Mouse (Mus musculus): ENCODE results near the gene Ap1m2. TPM values are rescaled to one million over a fixed set of nuclear protein-coding genes. Genes with fewer than 3 reads are reported as not detected.
"Not testable (repeated sequence)": the region's sequence is repeated elsewhere in the genome, so short reads cannot be mapped to it uniquely, and the experiment has no call there.

The Ap1m2 gene
- polyA plus RNA-seq, 1 experiment, result 46.5 TPM

GRCm38 (mm10) chr9:21264272-21264999 lies 47.7 kb downstream of the Ap1m2 start:
- DNase-seq (ENCODE audit: low spot score), result no peak

- DNase-seq (ENCODE audit: low spot score), result no peak
These were observed 50.3 kb downstream of the Ap1m2 start for GRCm38 (mm10) chr9:21261831-21262230.

DNA sequence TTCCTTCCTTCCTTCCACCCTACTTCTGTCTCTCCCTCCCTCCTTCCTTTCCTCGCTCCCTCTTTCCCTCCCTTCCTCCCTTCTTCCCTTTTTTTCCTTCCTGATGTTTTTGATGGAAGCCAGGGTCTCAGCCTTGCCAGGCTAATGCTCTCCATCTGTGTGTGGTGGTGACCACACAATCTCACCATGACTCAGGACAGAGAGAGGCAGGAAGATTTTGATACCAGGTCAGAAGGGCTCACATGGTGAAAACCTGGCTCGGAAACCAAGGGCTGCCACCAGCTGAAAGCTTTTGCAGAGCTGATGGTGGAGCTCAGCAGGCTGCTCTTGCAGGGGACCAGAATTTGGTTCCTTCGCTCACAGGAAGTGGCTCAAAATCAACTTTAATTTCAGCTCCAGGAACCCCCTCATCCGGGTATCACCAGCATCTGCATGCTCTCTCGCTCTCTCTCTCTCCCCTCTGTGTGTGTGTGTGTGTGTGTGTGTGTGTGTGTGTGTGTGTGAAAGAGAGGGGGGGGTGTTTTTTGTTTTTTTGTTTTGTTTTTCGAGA lies 51.6 kb downstream of the Ap1m2 start:
- DNase-seq (ENCODE audit: low spot score), result no peak

DNA sequence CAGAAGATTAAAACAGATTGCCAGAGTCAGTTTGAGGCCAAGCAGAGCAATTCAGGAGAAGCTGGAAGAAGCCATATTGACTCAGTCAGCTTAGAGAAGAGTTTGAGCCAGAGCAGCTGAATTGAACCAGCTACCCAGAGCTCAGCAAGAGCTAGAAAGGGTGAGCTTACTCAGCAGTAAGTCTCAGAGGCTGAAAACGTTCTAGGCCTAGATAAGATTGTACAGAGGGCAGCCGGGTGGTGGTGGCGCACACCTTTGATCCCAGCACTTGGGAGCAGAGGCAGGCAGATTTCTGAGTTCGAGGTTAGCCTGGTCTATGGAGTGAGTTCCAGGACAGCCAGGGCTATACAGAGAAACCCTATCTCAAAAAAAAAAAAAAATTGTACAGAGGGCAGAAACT lies 55.8 kb downstream of the Ap1m2 start:
- not testable (repeated sequence) for DNase-seq (ENCODE audit: low spot score)

- no peak for DNase-seq (ENCODE audit: low spot score)
These were observed 57.4 kb downstream of the Ap1m2 start for GRCm38 (mm10) chr9:21254690-21255089.

DNA sequence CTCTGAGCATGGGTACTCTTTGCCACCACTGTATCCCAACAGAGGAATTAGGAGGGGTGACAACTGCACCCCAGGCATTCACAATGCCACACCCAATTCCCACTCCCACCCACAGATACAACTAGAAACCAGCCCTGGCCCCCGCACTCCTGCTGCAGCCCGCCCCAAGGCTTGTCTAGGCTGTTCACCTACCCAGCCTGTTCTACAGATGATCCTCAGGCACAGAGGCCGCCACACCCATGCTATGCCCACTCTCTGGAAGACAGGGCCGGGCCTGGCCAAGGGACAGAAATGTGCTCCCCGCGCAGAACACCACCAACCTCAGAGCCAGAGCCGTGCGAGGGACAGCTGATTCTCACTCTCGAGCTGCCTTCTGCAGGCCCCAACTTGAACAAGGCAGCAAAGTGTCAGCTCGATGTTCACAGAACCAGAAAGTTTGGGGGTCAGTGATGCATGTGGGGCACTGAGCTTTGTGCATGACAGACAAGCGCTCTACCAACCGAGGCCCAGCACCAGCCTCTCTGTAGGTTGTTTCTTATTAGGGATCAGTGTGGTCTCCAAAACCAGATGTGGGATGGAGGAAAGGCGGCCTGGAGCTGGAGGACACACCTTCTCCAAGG lies 60.9 kb downstream of the Ap1m2 start:
- no peak for DNase-seq (ENCODE audit: low spot score)

DNA sequence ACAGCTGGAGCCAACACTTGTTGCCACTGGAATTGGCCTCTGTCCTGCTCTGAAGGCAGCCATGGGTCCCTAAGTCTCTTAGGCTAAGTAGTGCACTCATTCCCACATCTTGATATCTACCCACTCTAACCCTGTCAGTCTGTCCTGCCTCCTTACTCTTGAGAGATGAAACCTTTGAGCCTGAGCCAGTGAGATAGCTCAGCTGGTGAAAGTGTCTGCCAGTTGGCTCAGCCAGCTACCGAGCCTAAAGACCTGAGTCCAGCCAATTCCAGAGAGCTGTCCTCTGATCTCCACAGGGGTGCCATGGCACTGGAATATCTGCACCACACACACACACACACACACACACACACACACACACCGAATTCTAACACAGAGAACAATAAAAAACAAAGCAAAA lies 61.6 kb downstream of the Ap1m2 start:
- DNase-seq (ENCODE audit: low spot score), result no peak

DNA sequence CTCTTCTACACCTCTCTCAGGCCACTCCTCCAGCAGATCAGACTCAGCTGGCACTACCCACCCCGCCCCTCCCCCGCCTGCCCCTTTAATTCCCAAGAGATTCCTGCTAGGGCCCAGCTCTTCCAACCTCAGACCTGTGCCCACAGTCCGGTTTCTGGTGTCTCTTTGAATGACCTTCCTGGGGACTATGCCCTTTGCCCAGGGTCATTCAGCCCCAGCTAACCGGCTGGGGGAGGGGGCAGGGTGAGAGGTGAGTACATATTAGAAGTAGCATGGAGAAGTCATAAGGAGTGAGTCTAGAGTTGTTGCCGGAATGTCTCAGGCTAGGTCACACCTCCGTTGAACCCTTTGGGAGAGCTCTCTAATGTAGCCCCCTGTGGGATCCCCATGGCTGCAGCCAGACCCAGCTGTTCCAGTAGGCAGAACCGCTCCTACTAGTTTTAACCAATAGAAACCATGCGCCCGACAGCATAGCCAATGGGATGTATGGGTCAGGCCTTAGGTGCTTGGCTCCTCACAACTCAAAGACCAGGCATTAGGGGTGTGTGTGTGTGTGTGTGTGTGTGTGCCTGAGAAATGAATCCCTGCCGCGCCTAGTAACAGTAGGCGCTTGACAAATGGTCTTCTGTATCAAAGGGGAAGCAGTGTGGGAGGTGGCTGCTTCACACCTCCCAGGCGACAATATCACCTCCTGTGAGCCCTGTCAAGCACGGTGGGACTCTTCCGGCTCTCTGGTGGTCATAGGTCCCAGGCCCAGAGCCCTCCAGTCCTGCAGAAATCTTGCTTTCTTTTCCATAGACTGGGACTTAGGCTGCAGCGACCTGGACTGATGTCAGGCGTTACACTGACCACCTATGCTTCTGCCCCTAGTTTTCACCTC lies 62.3 kb downstream of the Ap1m2 start:
- no peak for DNase-seq (ENCODE audit: low spot score)

GRCm38 (mm10) chr9:21248326-21248725 lies 63.8 kb downstream of the Ap1m2 start, which contains the start of gene S1pr5:
S1pr5 (minus strand) TSS chr9:21248443.
- no peak for DNase-seq (ENCODE audit: low spot score)

- DNase-seq (ENCODE audit: low spot score), result no peak
These were observed 65.8 kb downstream of the Ap1m2 start for GRCm38 (mm10) chr9:21246342-21246741.

GRCm38 (mm10) chr9:21245113-21245487 lies 67.0 kb downstream of the Ap1m2 start:
- DNase-seq (ENCODE audit: low spot score), result no peak

- no peak for DNase-seq (ENCODE audit: low spot score)
These were observed 67.6 kb downstream of the Ap1m2 start for GRCm38 (mm10) chr9:21244428-21245112.

Other genes with a start within 250 kb of the Ap1m2 start
- 0.43 TPM in 1 of 2 replicates, not detected in the other for gene Zglp1, start 245.2 kb downstream of the Ap1m2 start, polyA plus RNA-seq (2012; rRNA removed)
- 0.80 and 0.94 TPM in 2 replicates for gene Gm49373, start 239.2 kb downstream of the Ap1m2 start, polyA plus RNA-seq (2012; rRNA removed)
- 51.2 and 63.1 TPM in 2 replicates for gene Fdx1l, start 238.7 kb downstream of the Ap1m2 start, polyA plus RNA-seq (2012; rRNA removed)
- gene Gm38431, start 220.3 kb downstream of the Ap1m2 start, polyA plus RNA-seq (2012; rRNA removed), result 1.3 and 1.8 TPM in 2 replicates
- gene Raver1, start 220.3 kb downstream of the Ap1m2 start, polyA plus RNA-seq (2012; rRNA removed), result 24.2 and 33.2 TPM in 2 replicates
- gene Tyk2, start 181.1 kb downstream of the Ap1m2 start, polyA plus RNA-seq (2012; rRNA removed), result 23.9 and 28.5 TPM in 2 replicates
- gene Cdc37, start 162.4 kb downstream of the Ap1m2 start, polyA plus RNA-seq (2012; rRNA removed), result 198 and 211 TPM in 2 replicates
- 8.3 and 11.6 TPM in 2 replicates for gene Pde4a, start 146.6 kb downstream of the Ap1m2 start, polyA plus RNA-seq (2012; rRNA removed)
- gene Keap1, start 73.0 kb downstream of the Ap1m2 start, polyA plus RNA-seq (2012; rRNA removed), result 36.8 and 38.7 TPM in 2 replicates
- 0.32 and 0.47 TPM in 2 replicates for gene S1pr5, start 63.9 kb downstream of the Ap1m2 start, polyA plus RNA-seq (2012; rRNA removed)
- 23.6 and 27.3 TPM in 2 replicates for gene Atg4d, start 47.0 kb downstream of the Ap1m2 start, polyA plus RNA-seq (2012; rRNA removed)
- 31.0 and 31.8 TPM in 2 replicates for gene Kri1, start 24.4 kb downstream of the Ap1m2 start, polyA plus RNA-seq (2012; rRNA removed)
- gene Cdkn2d, start 20.9 kb downstream of the Ap1m2 start, polyA plus RNA-seq (2012; rRNA removed), result 17.9 and 18.2 TPM in 2 replicates
- 136 and 143 TPM in 2 replicates for gene Slc44a2, start 8.4 kb upstream of the Ap1m2 start, polyA plus RNA-seq (2012; rRNA removed)
- gene Ilf3, start 55.5 kb upstream of the Ap1m2 start, polyA plus RNA-seq (2012; rRNA removed), result 43.9 and 48.5 TPM in 2 replicates
- 32.2 and 38.8 TPM in 2 replicates for gene Qtrt1, start 99.5 kb upstream of the Ap1m2 start, polyA plus RNA-seq (2012; rRNA removed)
- 76.4 and 91.4 TPM in 2 replicates for gene Dnm2, start 112.6 kb upstream of the Ap1m2 start, polyA plus RNA-seq (2012; rRNA removed)
- 32.2 and 36.4 TPM in 2 replicates for gene Tmed1, start 197.9 kb upstream of the Ap1m2 start, polyA plus RNA-seq (2012; rRNA removed)
- gene AB124611, start 213.8 kb upstream of the Ap1m2 start, polyA plus RNA-seq (2012; rRNA removed), result 5.5 and 5.7 TPM in 2 replicates
- 36.1 and 50.3 TPM in 2 replicates for gene Carm1, start 234.6 kb upstream of the Ap1m2 start, polyA plus RNA-seq (2012; rRNA removed)